Mouse (Mus musculus): Measurements from ENCODE around the gene Agtpbp1.

Gene Agtpbp1

DNA sequence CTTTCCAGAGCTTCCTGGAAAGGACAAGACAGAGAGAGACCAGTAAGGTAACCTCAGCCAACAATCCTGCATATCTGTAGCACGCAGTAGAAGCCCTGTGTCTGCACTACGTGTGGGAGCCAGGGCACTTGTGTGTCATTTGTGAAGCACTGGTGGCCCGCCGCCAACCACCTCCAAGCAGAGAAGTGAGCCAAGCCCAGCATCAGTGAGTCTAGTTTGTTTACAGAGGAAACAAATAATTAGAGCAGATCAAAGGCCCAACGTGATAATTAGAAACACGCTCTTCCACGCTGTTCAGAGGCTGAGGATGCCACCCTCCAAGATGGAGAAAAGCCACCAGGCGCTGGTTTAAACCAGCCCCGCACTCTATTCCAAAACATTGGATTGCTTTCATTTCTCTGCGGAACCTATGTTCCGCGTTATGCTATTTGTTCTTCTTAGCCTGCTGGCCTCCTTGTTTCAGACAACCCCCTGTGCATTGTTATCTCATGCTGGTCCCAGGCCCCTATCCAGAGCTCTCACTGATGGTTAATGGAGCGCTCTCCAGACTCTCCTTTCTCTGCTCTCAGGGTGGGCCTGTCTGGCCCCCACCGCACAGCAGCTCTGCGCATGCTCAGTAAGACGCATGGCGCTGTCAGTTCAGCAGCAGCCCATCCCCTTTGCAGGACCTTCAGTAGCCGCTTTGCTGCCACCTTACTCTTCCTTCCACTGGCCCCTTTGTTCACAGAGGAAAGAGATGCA is 153.7 kb downstream of the Agtpbp1 start:
- 30% methylated on average over 18 of the region's 18 CpGs for WGBS

DNA sequence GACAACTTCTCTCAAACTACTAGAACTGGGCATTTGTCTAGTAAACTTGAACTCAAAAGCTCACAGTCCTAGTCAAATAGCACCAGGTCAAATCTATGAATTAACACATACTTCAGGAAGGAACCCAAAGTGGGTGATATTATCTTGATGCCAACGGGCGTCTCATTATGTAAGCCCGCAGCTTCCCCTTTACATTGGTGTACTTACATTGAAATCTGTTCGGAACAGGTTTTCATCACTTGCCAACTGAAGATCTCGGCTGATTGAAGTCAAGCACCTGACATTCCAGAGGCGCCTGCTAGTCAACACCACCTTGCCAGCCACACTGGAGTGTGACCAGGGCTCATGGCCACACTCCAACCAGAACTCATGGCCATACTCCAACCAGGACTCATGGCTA is 155.7 kb downstream of the Agtpbp1 start:
- WGBS = 97% methylated on average over 6 of the region's 6 CpGs

DNA sequence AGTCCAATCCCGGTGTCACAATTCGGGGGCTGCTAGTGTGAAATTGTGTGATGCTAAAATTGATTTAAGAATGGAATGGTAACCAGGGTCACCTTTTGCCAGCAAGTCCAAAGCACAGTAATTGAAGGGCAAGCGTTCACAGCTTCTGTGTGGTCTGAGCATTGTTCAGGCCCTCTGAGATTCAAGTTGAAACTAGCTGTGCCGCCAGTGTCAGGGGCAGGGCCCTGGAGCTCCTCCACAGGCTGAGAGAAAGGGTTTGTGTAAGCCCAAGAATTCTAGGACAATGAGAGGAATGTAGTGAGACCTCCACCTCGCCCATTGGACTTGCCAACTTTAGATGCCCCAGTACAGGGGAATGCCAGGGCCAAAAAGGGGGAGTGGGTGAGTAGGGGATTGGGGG is 161.2 kb downstream of the Agtpbp1 start:
- 84% methylated on average over 5 of the region's 5 CpGs for WGBS

DNA sequence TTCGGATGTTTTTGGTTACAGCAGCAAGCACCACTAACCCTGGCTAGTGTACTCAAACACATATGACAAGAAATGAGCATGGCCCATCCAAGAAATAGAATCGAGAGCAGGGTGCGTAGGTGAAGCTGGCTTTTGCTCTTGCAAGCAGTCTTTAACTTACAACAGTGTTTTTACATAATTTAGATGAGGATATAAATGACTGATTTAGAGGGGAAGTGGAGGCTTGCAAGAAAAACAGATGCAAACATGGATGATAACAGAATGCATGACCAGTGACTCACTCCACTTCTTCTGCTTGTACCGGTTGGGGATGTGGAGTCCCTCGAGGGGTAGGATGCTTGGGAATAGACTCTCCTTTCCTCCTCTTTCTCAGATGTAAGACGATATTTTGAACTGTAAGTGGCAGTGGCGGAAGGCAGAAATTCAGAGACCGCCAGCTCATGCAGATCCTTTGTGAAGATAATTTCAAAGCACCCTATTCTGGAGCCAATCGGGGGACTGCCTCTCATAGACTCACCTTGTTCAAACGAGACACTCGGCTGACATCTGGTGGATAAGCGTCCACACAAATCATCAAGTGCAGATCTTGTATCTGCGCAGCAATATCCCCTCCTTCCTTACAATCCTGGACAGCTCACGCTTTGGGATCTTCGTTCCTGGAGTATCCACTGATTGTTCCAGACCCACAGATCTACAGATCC is 168.3 kb downstream of the Agtpbp1 start:
- 54% methylated on average over 15 of the region's 15 CpGs for WGBS

DNA sequence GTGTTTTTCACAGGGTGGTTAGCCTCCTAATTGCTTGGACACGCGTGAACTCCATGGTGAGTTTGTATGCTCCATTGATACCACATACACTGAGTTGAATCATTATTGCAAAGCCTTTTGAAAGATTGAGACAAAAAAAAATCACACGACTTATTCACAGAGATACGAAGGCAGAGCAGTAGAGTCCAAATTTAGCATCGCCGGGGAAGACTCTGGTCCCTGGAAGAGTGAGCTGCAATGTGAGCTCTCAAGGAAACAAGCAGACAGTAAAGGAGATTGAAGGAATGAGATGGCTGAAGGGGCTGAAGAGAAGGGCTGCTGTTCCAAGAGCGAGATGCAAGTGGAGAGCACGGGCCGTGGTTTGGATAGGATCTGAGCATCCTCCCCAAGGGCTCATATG is 171.1 kb downstream of the Agtpbp1 start:
- WGBS = 62% methylated on average over 9 of the region's 9 CpGs

DNA sequence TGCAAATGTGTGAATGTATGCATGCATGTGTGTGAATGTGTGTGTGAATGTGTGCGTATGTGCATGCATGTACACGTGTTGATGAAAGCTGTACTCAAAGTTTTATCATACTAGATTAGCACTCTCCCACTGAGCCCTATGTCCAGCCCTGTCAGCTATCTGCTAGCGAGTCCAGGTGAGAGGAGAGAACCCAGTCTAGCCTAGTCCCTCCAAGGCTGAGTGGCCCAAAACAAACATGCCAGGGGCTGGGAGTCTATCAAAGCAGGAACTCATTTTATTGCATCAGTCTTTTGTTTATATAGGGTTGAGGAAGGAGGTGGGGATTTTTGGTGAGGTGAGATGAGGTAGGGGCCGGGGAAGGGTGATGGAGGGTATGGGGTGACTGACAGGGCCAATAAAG is 172.4 kb downstream of the Agtpbp1 start:
- 95% methylated on average over 4 of the region's 4 CpGs for WGBS

DNA sequence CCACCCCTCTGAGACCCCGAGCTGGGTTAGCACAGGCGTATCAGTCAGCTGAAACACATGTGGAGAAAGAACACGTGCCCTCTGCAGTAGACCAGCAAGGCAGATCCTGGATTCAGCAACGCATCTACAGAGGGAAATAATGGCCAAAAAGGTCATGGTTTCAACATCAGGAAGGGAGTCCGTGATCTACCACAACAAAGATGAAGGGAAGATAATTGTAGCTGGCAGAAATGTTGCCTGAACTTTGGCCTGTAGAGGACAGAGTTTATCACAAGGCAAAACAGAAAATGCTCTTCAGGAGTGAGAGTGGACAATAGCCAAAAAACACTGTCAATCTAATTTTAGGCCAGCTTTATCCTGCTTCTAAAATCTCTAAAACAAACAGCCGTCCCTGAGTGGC is 177.8 kb downstream of the Agtpbp1 start:
- WGBS = 84% methylated on average over 6 of the region's 6 CpGs

DNA sequence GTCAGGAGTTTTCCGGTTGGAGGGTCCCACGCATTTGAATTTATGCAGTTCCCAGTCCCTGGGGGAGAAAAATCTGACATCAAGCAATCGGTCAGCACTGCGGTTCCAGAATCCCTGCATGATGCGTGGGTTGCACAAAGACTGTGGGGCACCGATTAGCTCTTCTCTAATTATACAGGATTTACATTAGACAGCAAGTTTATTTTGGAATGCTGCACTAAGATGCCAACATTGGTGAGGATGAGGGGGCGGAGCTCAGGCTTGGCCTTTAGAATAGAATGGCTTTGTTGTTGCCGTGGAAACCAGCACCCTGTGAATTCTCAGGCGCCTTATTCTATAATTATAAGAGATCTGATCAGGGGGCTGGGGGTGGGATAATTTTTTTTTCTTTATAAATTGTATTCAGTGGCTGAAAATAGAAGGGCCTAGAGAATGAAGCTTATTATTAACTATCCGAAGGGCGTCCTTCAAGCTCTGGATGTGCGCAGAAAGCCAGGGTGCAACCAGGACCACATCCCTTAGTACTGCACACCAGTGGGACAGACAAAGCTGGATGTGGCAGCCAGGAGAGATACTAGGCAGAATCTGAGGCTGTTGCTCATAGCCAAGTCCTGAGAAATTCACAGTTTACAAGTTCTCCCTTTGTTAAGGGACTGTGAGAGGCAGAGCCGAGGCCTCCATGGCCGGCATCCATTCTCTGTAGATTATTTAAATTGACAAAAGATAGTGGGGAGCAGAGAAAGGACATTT is 182.8 kb downstream of the Agtpbp1 start:
- 32% methylated on average over 14 of the region's 14 CpGs for WGBS

DNA sequence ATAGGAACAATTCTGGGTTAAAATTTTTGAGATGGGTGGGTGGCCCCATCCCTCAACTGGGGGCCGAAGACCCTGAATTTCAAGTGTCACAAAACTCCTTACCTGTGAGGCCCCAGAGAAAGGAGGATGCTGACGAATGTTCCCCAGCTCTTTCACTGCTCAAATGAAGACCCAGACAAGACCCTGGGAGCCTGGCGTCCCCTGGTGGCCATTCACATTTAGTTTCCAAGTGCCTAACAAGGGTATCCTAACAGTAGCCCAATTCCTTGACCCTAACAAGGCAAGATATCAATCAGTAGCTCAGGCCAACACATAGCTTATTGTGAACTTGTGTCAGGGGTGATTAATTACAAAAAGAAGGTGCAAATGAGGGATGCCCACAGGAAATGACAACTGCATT is 187.5 kb downstream of the Agtpbp1 start:
- WGBS = 34% methylated on average over 3 of the region's 3 CpGs

Data from cerebral cortex, adult 2 months (tissue).